Mouse (Mus musculus) megakaryocyte progenitor cell, adult 5-6 weeks (primary cell): ENCODE results near the gene Klhl42. TPM values are rescaled to one million over a fixed set of nuclear protein-coding genes. Genes with fewer than 3 reads are reported as not detected.

Experiments used
- ATAC-seq: replicated peaks from 2 replicates; pipeline ENCODE4 v1.8.0; 2016; ENCODE audit warnings: mild to moderate bottlenecking, moderate TSS enrichment, inconsistent platforms; ENCODE audit not compliant: poor library complexity
- total RNA-seq, 2 experiments: library from RNA; stranded (forward) in 1 of 2; stranded (reverse) in 1 of 2; fragments of 157-497, 149-512 nt in 1 of 2; fragments of 200-1000 nt in 1 of 2; gene quantifications; 2 replicates each; pipeline versions ENCODE4 v1.2.3 to v1.2.4; 2015 to 2017

Klhl42 gene
- total RNA-seq, 2 experiments from 2014 or later = 6.5 to 8.0 TPM

GRCm38 (mm10) chr6:147145277-147145676, 54.1 kb downstream of the Klhl42 start:
- ATAC-seq = no peak

GRCm38 (mm10) chr6:147145753-147146152, 54.6 kb downstream of the Klhl42 start:
- no peak for ATAC-seq

- ATAC-seq = no peak
Observed at GRCm38 (mm10) chr6:147151069-147151468, 59.9 kb downstream of the Klhl42 start.

- ATAC-seq = no peak
Observed at GRCm38 (mm10) chr6:147151839-147152238, 60.7 kb downstream of the Klhl42 start.

GRCm38 (mm10) chr6:147155085-147155484, 63.9 kb downstream of the Klhl42 start:
- no peak for ATAC-seq

- no peak for ATAC-seq
Observed at GRCm38 (mm10) chr6:147161818-147162584, 70.8 kb downstream of the Klhl42 start.

Other genes with a start within 250 kb of the Klhl42 start
- gene Smco2, start 241.3 kb upstream of the Klhl42 start, total RNA-seq (2015) = not detected in 2 replicates
- gene Smco2, start 241.3 kb upstream of the Klhl42 start, total RNA-seq (2017) = not detected in 2 replicates
- 6.8 and 9.5 TPM in 2 replicates for gene Ppfibp1, start 202.9 kb upstream of the Klhl42 start, total RNA-seq (2015)
- gene Ppfibp1, start 202.9 kb upstream of the Klhl42 start, total RNA-seq (2017) = 9.8 and 19.6 TPM in 2 replicates
- not detected in 2 replicates for gene 1700034J05Rik, start 137.0 kb upstream of the Klhl42 start, total RNA-seq (2015)
- gene 1700034J05Rik, start 137.0 kb upstream of the Klhl42 start, total RNA-seq (2017) = not detected in 2 replicates
- gene Rep15, start 58.8 kb upstream of the Klhl42 start, total RNA-seq (2015) = 0.27 TPM in 1 of 2 replicates, not detected in the other
- gene Rep15, start 58.8 kb upstream of the Klhl42 start, total RNA-seq (2017) = 0.41 TPM in 1 of 2 replicates, not detected in the other
- 101 and 103 TPM in 2 replicates for gene Mrps35, start 48.6 kb upstream of the Klhl42 start, total RNA-seq (2015)
- gene Mrps35, start 48.6 kb upstream of the Klhl42 start, total RNA-seq (2017) = 87.8 and 94.0 TPM in 2 replicates
- not detected in 2 replicates for gene Mansc4, start 4.3 kb upstream of the Klhl42 start, total RNA-seq (2015)
- gene Mansc4, start 4.3 kb upstream of the Klhl42 start, total RNA-seq (2017) = not detected in 2 replicates
- gene Pthlh, start 172.8 kb downstream of the Klhl42 start, total RNA-seq (2015) = not detected in 2 replicates
- gene Pthlh, start 172.8 kb downstream of the Klhl42 start, total RNA-seq (2017) = not detected in 2 replicates